Mouse (Mus musculus): Measurements from ENCODE around the gene Rnf38. TPM values are rescaled to one million over a fixed set of nuclear protein-coding genes. Genes with fewer than 3 reads are reported as not detected.

Gene Rnf38
- polyA plus RNA-seq, 2 experiments = 14.0 to 24.7 TPM

DNA sequence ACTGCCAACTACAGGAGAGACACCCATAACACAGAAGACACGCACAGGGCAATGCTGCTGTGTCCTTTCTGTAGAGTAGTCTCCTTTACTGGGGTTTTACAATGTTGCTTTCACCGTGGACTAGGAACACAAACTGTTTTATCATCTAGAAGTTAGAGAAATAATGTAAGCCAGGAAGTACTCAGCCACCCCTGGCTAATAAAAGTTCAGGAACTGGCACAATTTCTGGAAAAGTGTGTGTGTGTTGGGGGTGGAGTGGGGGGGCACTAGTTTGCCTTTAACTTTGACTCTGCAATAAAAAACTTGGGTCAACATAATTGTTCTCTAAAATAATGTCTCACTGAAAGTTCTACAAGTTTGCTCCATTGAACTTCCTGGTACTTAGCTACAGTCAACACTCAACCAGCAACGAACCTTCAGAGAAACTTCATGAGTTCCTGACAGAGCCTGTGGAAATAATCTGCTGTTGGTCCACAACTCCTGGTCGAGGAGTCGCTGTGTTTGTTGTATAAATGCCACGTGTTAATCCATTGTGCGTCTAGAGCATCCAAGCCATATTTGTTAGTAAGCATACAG, 155.1 kb downstream of the Rnf38 start:
- no peak overlapping the region for H3K9ac ChIP-seq (replicated peaks)
- no peaks in the 10 kb centered on the region for H3K27me3 ChIP-seq (ENCODE audit: control insufficient read depth, insufficient read depth, low read length)
- H3K9me3 ChIP-seq (ENCODE audit: control insufficient read depth, low read length) = no peaks in the 10 kb centered on the region
- TF ChIP-seq EP300 (IDR thresholded peaks at IDR 0.05; ENCODE audit: low read depth) (no peak), CTCF (IDR thresholded peaks at IDR 0.05; ENCODE audit: low read depth) (no peak)
- no peak overlapping the region for H3K4me2 ChIP-seq (ENCODE audit: low read depth)
- no peak overlapping the region for H3K4me3 ChIP-seq (ENCODE audit: insufficient read depth in 1 of 2, low read depth in 2 of 2, low read length in 2 of 2)
- WGBS (ENCODE audit: insufficient replicate concordance) = 71% methylated on average over 7 of the region's 7 CpGs
- ATAC-seq (ENCODE audit: insufficient read depth) (no peak), DNase-seq (ENCODE audit: low read depth in 3 of 3, low spot score in 3 of 3) (no peak)
- no peaks in the 10 kb centered on the region for H3K36me3 ChIP-seq (replicated peaks; ENCODE audit: control insufficient read depth, insufficient read depth, low read depth)
- H3K4me1 ChIP-seq (replicated peaks; ENCODE audit: control insufficient read depth in 2 of 2, insufficient read depth in 2 of 2, low read length in 1 of 2) = peaks cover 9 to 12% of the 10 kb centered on the region in 2 experiments
- no peak overlapping the region for H3K27ac ChIP-seq

Small RNA genes lying within 50 kb of the gene (microRNA-seq; reads per million reads assigned to microRNA genes)
- gene Mir5106 = not detected

Other genes starting within 250 kb of the Rnf38 start
- 114 and 173 TPM in 2 replicates for gene Clta, start 229.3 kb downstream of the Rnf38 start, polyA plus RNA-seq (2012; rRNA removed)
- gene Clta, start 229.3 kb downstream of the Rnf38 start, polyA plus RNA-seq (2014; fragmentation: Nextera tagmentation; extraction: Ambion mirVana) = 121 and 128 TPM in 2 replicates
- gene Gne, start 149.6 kb downstream of the Rnf38 start, polyA plus RNA-seq (2012; rRNA removed) = 7.3 and 8.5 TPM in 2 replicates
- 21.3 and 29.9 TPM in 2 replicates for gene Gne, start 149.6 kb downstream of the Rnf38 start, polyA plus RNA-seq (2014; fragmentation: Nextera tagmentation; extraction: Ambion mirVana)
- gene Melk, start 67.1 kb upstream of the Rnf38 start, polyA plus RNA-seq (2012; rRNA removed) = 7.1 and 10.9 TPM in 2 replicates
- 19.4 and 19.9 TPM in 2 replicates for gene Melk, start 67.1 kb upstream of the Rnf38 start, polyA plus RNA-seq (2014; fragmentation: Nextera tagmentation; extraction: Ambion mirVana)

All from liver, embryonic 14.5 days (tissue).